Mouse (Mus musculus): ENCODE data around the gene Pramel7.
A peak's percentile ranks its signal among the peaks of the same experiment; 100 is the strongest.
"Not testable (repeated sequence)": the region's sequence is repeated elsewhere in the genome, so short reads cannot be mapped to it uniquely, and the experiment has no call there.

Gene Pramel7

DNA sequence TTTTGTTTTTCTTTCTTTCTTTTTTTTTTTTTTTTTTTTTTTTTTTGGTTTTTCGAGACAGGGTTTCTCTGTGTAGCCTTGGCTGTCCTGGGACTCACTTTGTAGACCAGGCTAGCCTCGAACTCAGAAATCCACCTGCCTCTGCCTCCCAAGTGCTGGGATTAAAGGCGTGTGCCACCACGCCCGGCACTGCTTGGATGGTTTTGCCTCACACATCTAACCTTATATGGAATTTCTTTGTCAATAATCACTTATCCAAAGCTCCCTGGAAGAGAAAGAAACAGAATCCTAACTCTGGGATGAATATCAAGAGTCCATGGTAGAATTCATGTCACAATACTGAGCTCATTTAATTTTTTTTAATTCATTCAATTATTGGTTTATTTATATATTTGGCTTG is at the start of gene Pramel7:
Gene Pramel7 (minus strand): TSS at position 101 of the 400 bp plus-strand sequence.
- DNase-seq (ENCODE audit: low spot score in 2 of 2): not testable (repeated sequence)

- DNase-seq (ENCODE audit: low spot score in 2 of 2): no peak
Measured at GRCm38 (mm10) chr2:87545442-87545841, 48.5 kb upstream of the Pramel7 start, which contains the start of gene Olfr1128. Gene Olfr1128 (minus strand): TSS chr2:87545542.

GRCm38 (mm10) chr2:87534826-87535225 is 37.9 kb upstream of the Pramel7 start:
- DNase-seq (ENCODE audit: low spot score in 2 of 2): no peak

- no peak for DNase-seq (ENCODE audit: low spot score in 2 of 2)
Measured at GRCm38 (mm10) chr2:87531496-87531895, 34.6 kb upstream of the Pramel7 start, which contains the start of gene Olfr153. Gene Olfr153 (plus strand): TSS chr2:87531796.

DNA sequence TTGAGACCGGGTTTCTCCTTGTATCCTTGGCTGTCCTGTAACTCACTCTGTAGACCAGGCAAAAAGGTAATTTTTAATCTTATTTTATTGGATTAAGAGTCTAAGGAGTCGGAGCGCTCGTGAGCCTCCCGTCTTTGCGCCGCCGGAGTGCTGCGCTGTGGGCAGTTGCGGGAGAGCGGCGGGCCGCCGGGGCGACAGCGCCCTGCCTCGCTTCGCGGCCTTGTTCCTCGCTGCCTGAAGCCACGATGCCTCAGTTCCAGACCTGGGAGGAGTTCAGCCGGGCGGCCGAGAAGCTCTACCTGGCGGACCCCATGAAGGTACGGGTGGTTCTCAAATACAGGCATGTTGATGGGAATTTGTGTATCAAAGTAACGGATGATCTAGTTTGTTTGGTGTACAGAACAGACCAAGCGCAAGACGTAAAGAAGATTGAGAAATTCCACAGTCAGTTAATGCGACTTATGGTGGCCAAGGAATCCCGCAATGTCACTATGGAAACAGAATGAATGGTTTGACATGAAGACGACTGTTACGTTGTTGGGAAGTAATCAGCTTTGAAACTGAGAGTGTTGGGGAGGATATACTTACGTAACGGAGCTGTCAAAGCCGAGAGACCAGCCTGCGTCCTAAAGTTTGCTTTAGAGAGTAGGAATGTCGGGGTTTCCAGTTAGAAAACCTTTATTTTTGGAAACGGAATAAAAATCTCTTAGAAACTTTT is 29.2 kb upstream of the Pramel7 start:
- peak; percentile 19 to 31 for DNase-seq (ENCODE audit: low spot score in 2 of 2)

GRCm38 (mm10) chr2:87520651-87521050 is 23.8 kb upstream of the Pramel7 start:
- no peak for DNase-seq (ENCODE audit: low spot score in 2 of 2)

GRCm38 (mm10) chr2:87516581-87516980 is 19.7 kb upstream of the Pramel7 start:
- no peak for DNase-seq (ENCODE audit: low spot score in 2 of 2)

- no peak for DNase-seq (ENCODE audit: low spot score in 2 of 2)
Measured at GRCm38 (mm10) chr2:87515457-87516060, 18.7 kb upstream of the Pramel7 start.

- DNase-seq (ENCODE audit: low spot score in 2 of 2): no peak
Measured at GRCm38 (mm10) chr2:87515046-87515445, 18.2 kb upstream of the Pramel7 start.

DNA sequence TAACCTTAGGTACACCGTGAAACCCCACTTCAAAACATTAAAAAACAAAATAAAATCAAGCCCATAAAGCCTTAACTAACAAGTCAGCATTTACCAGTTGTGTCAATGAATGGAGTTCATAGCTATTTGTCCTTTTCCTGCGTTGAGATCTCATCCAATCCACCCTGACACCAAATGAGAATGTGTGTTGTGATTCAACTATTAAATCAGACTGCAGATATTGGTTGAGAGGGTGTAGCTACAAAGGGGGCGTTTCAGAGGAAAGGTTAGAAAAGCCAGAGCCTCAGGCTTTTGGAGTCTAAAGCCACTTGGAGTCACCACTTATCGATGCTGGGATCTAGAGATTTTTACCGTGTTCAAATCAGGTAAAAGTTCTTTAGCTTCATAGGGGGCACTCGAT is 9.4 kb upstream of the Pramel7 start, which contains the start of gene Pramel6:
Gene Pramel6 (plus strand): TSS at position 301 of the 400 bp plus-strand sequence.
- no peak for DNase-seq (ENCODE audit: low spot score in 2 of 2)

GRCm38 (mm10) chr2:87482276-87482675 is 14.6 kb downstream of the Pramel7 start:
- no peak for DNase-seq (ENCODE audit: low spot score in 2 of 2)

- no peak for DNase-seq (ENCODE audit: low spot score in 2 of 2)
Measured at GRCm38 (mm10) chr2:87481158-87481557, 15.7 kb downstream of the Pramel7 start.

DNA sequence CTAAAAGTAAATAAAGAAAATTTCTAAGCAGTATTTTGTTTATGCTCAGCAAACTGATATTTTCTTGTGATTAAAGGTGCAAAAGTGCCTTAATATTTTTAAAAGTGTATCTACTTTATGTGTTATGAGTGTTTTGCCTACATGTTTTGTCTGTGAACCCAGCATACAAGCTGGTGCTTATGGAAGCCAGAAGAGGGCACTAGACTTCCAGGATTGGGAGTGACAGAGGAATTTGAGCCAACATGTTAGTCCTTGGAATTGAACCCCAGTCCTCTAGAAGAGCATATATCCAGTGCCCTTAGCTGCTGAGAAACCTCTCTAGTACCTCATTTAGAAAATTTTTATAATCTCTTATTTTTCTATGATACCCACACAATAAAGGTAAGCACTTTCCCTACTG is 16.7 kb downstream of the Pramel7 start:
- no peak for DNase-seq (ENCODE audit: low spot score in 2 of 2)

GRCm38 (mm10) chr2:87461769-87462168 is 35.1 kb downstream of the Pramel7 start:
- DNase-seq (ENCODE audit: low spot score in 2 of 2): no peak

- no peak for DNase-seq (ENCODE audit: low spot score in 2 of 2)
Measured at GRCm38 (mm10) chr2:87453662-87454061, 43.2 kb downstream of the Pramel7 start, which contains the start of gene Olfr1126. Gene Olfr1126 (plus strand): TSS chr2:87453962.

Measured in frontal cortex, postnatal 36 days (tissue).